Mouse (Mus musculus) E14TG2a.4 (cell line): Measurements from ENCODE around the gene Med27.

Experiments
- H3K27me3 ChIP-seq: 2 replicates; pipeline ENCODE4 v1.6.1; 2014; ENCODE audit warnings: low read length, control low read depth; ENCODE audit not compliant: insufficient read depth
- H3K36me3 ChIP-seq: 2 replicates; pipeline ENCODE4 v1.6.1; 2014; ENCODE audit warnings: low read length, control low read depth; ENCODE audit not compliant: insufficient read depth
- H3K4me1 ChIP-seq: replicated peaks from 2 replicates; pipeline ENCODE4 v1.6.1; 2014; ENCODE audit warnings: low read depth, low read length, control low read depth
- H3K4me3 ChIP-seq: replicated peaks from 2 replicates; pipeline ENCODE4 v1.5.1; 2014; ENCODE audit warnings: mild to moderate bottlenecking, low read length
- H3K9me3 ChIP-seq: 2 replicates; pipeline ENCODE4 v1.6.1; 2014; ENCODE audit warnings: low read length, control low read depth
- CTCF ChIP-seq: conservative IDR thresholded peaks from 2 replicates; pipeline ENCODE4 v1.5.1; 2014; ENCODE audit warnings: low read length
- NANOG ChIP-seq: IDR thresholded peaks from 2 replicates; pipeline ENCODE4 v1.6.1; 2014; ENCODE audit warnings: borderline replicate concordance, low read length, mixed read lengths
- POU5F1 ChIP-seq: IDR thresholded peaks from 2 replicates; pipeline ENCODE4 v1.6.1; 2014; ENCODE audit warnings: low read length, borderline replicate concordance

Gene Med27

GRCm38 (mm10) chr2:29464851-29465648, 118.4 kb downstream of the Med27 start:
- no peaks in the 10 kb centered on the region for H3K36me3 ChIP-seq
- H3K27me3 ChIP-seq: no peaks in the 10 kb centered on the region
- H3K9me3 ChIP-seq: no peaks in the 10 kb centered on the region
- H3K4me1 ChIP-seq: peaks cover 53% of the 10 kb centered on the region
- H3K4me3 ChIP-seq: no peak overlapping the region
- TF ChIP-seq POU5F1 (no peak), CTCF (no peak), NANOG (no peak)

GRCm38 (mm10) chr2:29465649-29466137, 119.1 kb downstream of the Med27 start:
- Histone ChIP-seq H3K36me3 (no peaks in the 10 kb centered on the region), H3K27me3 (no peaks in the 10 kb centered on the region), H3K4me1 (peaks cover 46% of the 10 kb centered on the region), H3K4me3 (no peak overlapping the region), H3K9me3 (no peaks in the 10 kb centered on the region)
- TF ChIP-seq NANOG: no peak
- no peak for TF ChIP-seq POU5F1
- TF ChIP-seq CTCF: no peak

GRCm38 (mm10) chr2:29466396-29466795, 119.8 kb downstream of the Med27 start:
- peaks cover 39% of the 10 kb centered on the region for H3K4me1 ChIP-seq
- no peaks in the 10 kb centered on the region for H3K27me3 ChIP-seq
- no peak for TF ChIP-seq NANOG
- no peak for TF ChIP-seq POU5F1
- no peak for TF ChIP-seq CTCF
- H3K36me3 ChIP-seq: no peaks in the 10 kb centered on the region
- H3K9me3 ChIP-seq: no peaks in the 10 kb centered on the region
- H3K4me3 ChIP-seq: no peak overlapping the region

- no peak overlapping the region for H3K4me3 ChIP-seq
Observed at GRCm38 (mm10) chr2:29468517-29468936, 121.9 kb downstream of the Med27 start.

GRCm38 (mm10) chr2:29472952-29473437, 126.4 kb downstream of the Med27 start:
- Histone ChIP-seq H3K27me3 (no peaks in the 10 kb centered on the region), H3K4me1 (0 out of 2 replicates have a peak, but pooled peaks cover 4% of the 10 kb centered on the region), H3K4me3 (no peak overlapping the region), H3K9me3 (no peaks in the 10 kb centered on the region), H3K36me3 (no peaks in the 10 kb centered on the region)
- TF ChIP-seq NANOG (no peak), POU5F1 (no peak), CTCF (no peak)

More at GRCm38 (mm10) chr2:29468517-29468936, 121.9 kb downstream of the Med27 start:
- TF ChIP-seq CTCF (no peak), POU5F1 (no peak), NANOG (no peak)
- Histone ChIP-seq H3K9me3 (no peaks in the 10 kb centered on the region), H3K36me3 (no peaks in the 10 kb centered on the region), H3K27me3 (no peaks in the 10 kb centered on the region), H3K4me1 (peaks cover 23% of the 10 kb centered on the region)

GRCm38 (mm10) chr2:29473907-29474306, 127.3 kb downstream of the Med27 start:
- Histone ChIP-seq H3K27me3 (no peaks in the 10 kb centered on the region), H3K9me3 (no peaks in the 10 kb centered on the region), H3K4me3 (no peak overlapping the region), H3K4me1 (no peaks in the 10 kb centered on the region), H3K36me3 (no peaks in the 10 kb centered on the region)
- no peak for TF ChIP-seq POU5F1
- TF ChIP-seq CTCF: no peak
- no peak for TF ChIP-seq NANOG

DNA sequence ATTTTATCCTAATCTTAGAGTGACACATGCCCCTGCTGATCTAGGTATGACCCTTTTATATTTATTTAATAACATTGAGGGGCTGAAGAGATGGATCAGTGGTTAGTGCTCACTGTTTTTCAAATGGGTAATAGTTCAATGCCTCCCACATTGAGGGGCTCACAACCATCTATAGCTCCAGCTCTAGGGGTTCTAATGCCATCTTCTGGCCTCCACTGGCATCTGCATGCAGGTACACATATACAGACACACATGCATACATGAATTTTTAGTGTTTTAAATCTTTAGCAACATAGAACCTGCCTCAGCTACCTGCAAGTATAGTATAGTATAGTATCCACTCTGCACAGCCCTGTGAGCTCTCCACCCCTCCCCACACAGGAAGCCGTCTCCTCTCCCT, 130.1 kb downstream of the Med27 start:
- Histone ChIP-seq H3K9me3 (no peaks in the 10 kb centered on the region), H3K36me3 (no peaks in the 10 kb centered on the region), H3K27me3 (no peaks in the 10 kb centered on the region), H3K4me1 (peaks cover 8% of the 10 kb centered on the region), H3K4me3 (no peak overlapping the region)
- TF ChIP-seq CTCF (peak; percentile 18; the same call in 1 of the 2 replicates), POU5F1 (no peak), NANOG (no peak)

GRCm38 (mm10) chr2:29481856-29482255, 135.2 kb downstream of the Med27 start:
- Histone ChIP-seq H3K9me3 (no peaks in the 10 kb centered on the region), H3K36me3 (no peaks in the 10 kb centered on the region), H3K4me1 (peaks cover 40% of the 10 kb centered on the region), H3K27me3 (no peaks in the 10 kb centered on the region), H3K4me3 (no peak overlapping the region)
- TF ChIP-seq CTCF (no peak), POU5F1 (no peak), NANOG (no peak)

- TF ChIP-seq NANOG (no peak), CTCF (no peak), POU5F1 (no peak)
- Histone ChIP-seq H3K9me3 (no peaks in the 10 kb centered on the region), H3K4me1 (peaks cover 43% of the 10 kb centered on the region), H3K36me3 (no peaks in the 10 kb centered on the region), H3K4me3 (no peak overlapping the region), H3K27me3 (no peaks in the 10 kb centered on the region)
Observed at GRCm38 (mm10) chr2:29482979-29483718, 136.5 kb downstream of the Med27 start.
